Mouse (Mus musculus): ENCODE measurements around the gene Sgca. TPM values are rescaled to one million over a fixed set of nuclear protein-coding genes. Genes with fewer than 3 reads are reported as not detected.

Sgca gene
- polyA plus RNA-seq, 1 experiment from 2014 or later: 0.84 TPM

GRCm38 (mm10) chr11:94936045-94936444 lies 40.1 kb downstream of the Sgca start, which contains the start of gene Col1a1:
Gene Col1a1, plus strand, starts transcription at chr11:94936224.
- H3K27me3 ChIP-seq (ENCODE audit: control insufficient read depth, insufficient read depth, low read length): no peaks in the 10 kb centered on the region; the same call in 1 of the 2 replicates
- peak within 1 kb of the TSS; percentile 38 for H3K9ac ChIP-seq (replicated peaks; ENCODE audit: low read length)
- WGBS: 11% methylated on average over 19 of the region's 19 CpGs
- peaks cover 5% of the 10 kb centered on the region; the same call in 1 of the 2 replicates for H3K4me1 ChIP-seq (ENCODE audit: control insufficient read depth, insufficient read depth, low read length)
- peak within 1 kb of the TSS; percentile 32 for H3K4me3 ChIP-seq (ENCODE audit: low read depth, low read length)
- H3K4me2 ChIP-seq (ENCODE audit: low read depth, low read length): peak within 1 kb of the TSS; percentile 48
- ATAC-seq (replicated peaks; ENCODE audit: insufficient number of reproducible peaks, low FRiP score, low TSS enrichment, low read depth) (no peak), DNase-seq (ENCODE audit: low spot score) (peak; percentile 44)
- H3K27ac ChIP-seq (replicated peaks; ENCODE audit: low read depth, low read length): peak within 1 kb of the TSS; percentile 43
- no peaks in the 10 kb centered on the region for H3K36me3 ChIP-seq (replicated peaks; ENCODE audit: control insufficient read depth, insufficient read depth, low read depth, low read length)
- no peaks in the 10 kb centered on the region for H3K9me3 ChIP-seq (replicated peaks; ENCODE audit: control insufficient read depth, low read length)

- Histone ChIP-seq H3K27me3 (ENCODE audit: control insufficient read depth, insufficient read depth, low read length) (no peaks in the 10 kb centered on the region; the same call in 1 of the 2 replicates), H3K9ac (replicated peaks; ENCODE audit: low read length) (no peak overlapping the region), H3K4me2 (ENCODE audit: low read depth, low read length) (no peak overlapping the region), H3K36me3 (replicated peaks; ENCODE audit: control insufficient read depth, insufficient read depth, low read depth, low read length) (no peaks in the 10 kb centered on the region), H3K9me3 (replicated peaks; ENCODE audit: control insufficient read depth, low read length) (no peaks in the 10 kb centered on the region), H3K27ac (replicated peaks; ENCODE audit: low read depth, low read length) (no peak overlapping the region), H3K4me1 (ENCODE audit: control insufficient read depth, insufficient read depth, low read length) (peaks cover 5% of the 10 kb centered on the region), H3K4me3 (ENCODE audit: low read depth, low read length) (no peak overlapping the region)
- ATAC-seq (replicated peaks; ENCODE audit: insufficient number of reproducible peaks, low FRiP score, low TSS enrichment, low read depth) (no peak), DNase-seq (ENCODE audit: low spot score) (no peak)
- WGBS: 21% methylated on average over 11 of the region's 11 CpGs
Observed at GRCm38 (mm10) chr11:94934526-94934925, 41.6 kb downstream of the Sgca start.

- H3K9me3 ChIP-seq (replicated peaks; ENCODE audit: control insufficient read depth, low read length): no peaks in the 10 kb centered on the region
- H3K4me1 ChIP-seq (ENCODE audit: control insufficient read depth, insufficient read depth, low read length): peaks cover 12% of the 10 kb centered on the region
- H3K4me2 ChIP-seq (ENCODE audit: low read depth, low read length): no peak overlapping the region
- peak; percentile 61 for DNase-seq (ENCODE audit: low spot score)
- peak overlapping the region; percentile 22; the same call in 1 of the 2 replicates for H3K27ac ChIP-seq (replicated peaks; ENCODE audit: low read depth, low read length)
- no peak for ATAC-seq (replicated peaks; ENCODE audit: insufficient number of reproducible peaks, low FRiP score, low TSS enrichment, low read depth)
- H3K9ac ChIP-seq (replicated peaks; ENCODE audit: low read length): no peak overlapping the region; the same call in 1 of the 2 replicates
- no peaks in the 10 kb centered on the region for H3K36me3 ChIP-seq (replicated peaks; ENCODE audit: control insufficient read depth, insufficient read depth, low read depth, low read length)
- H3K4me3 ChIP-seq (ENCODE audit: low read depth, low read length): no peak overlapping the region
- no peaks in the 10 kb centered on the region; the same call in 1 of the 2 replicates for H3K27me3 ChIP-seq (ENCODE audit: control insufficient read depth, insufficient read depth, low read length)
- 10% methylated on average over 8 of the region's 8 CpGs for WGBS
Observed at GRCm38 (mm10) chr11:94933584-94933983, 42.5 kb downstream of the Sgca start.

GRCm38 (mm10) chr11:94930151-94930550 lies 46.0 kb downstream of the Sgca start:
- no peaks in the 10 kb centered on the region for H3K9me3 ChIP-seq (replicated peaks; ENCODE audit: control insufficient read depth, low read length)
- WGBS: 25% methylated on average over 4 of the region's 4 CpGs
- H3K27ac ChIP-seq (replicated peaks; ENCODE audit: low read depth, low read length): peak overlapping the region; percentile 82; the same call in 1 of the 2 replicates
- H3K4me2 ChIP-seq (ENCODE audit: low read depth, low read length): no peak overlapping the region
- DNase-seq (ENCODE audit: low spot score): peak; percentile 33
- no peaks in the 10 kb centered on the region; the same call in 1 of the 2 replicates for H3K27me3 ChIP-seq (ENCODE audit: control insufficient read depth, insufficient read depth, low read length)
- no peak for ATAC-seq (replicated peaks; ENCODE audit: insufficient number of reproducible peaks, low FRiP score, low TSS enrichment, low read depth)
- no peak overlapping the region for H3K9ac ChIP-seq (replicated peaks; ENCODE audit: low read length)
- H3K4me3 ChIP-seq (ENCODE audit: low read depth, low read length): no peak overlapping the region
- H3K36me3 ChIP-seq (replicated peaks; ENCODE audit: control insufficient read depth, insufficient read depth, low read depth, low read length): no peaks in the 10 kb centered on the region
- H3K4me1 ChIP-seq (ENCODE audit: control insufficient read depth, insufficient read depth, low read length): peaks cover 13% of the 10 kb centered on the region

GRCm38 (mm10) chr11:94929599-94929998 lies 46.5 kb downstream of the Sgca start:
- H3K4me3 ChIP-seq (ENCODE audit: low read depth, low read length): no peak overlapping the region
- H3K27ac ChIP-seq (replicated peaks; ENCODE audit: low read depth, low read length): peak overlapping the region; percentile 82
- ATAC-seq (replicated peaks; ENCODE audit: insufficient number of reproducible peaks, low FRiP score, low TSS enrichment, low read depth) (no peak), DNase-seq (ENCODE audit: low spot score) (peak; percentile 53)
- H3K27me3 ChIP-seq (ENCODE audit: control insufficient read depth, insufficient read depth, low read length): no peaks in the 10 kb centered on the region; the same call in 1 of the 2 replicates
- no peaks in the 10 kb centered on the region for H3K9me3 ChIP-seq (replicated peaks; ENCODE audit: control insufficient read depth, low read length)
- no peaks in the 10 kb centered on the region for H3K36me3 ChIP-seq (replicated peaks; ENCODE audit: control insufficient read depth, insufficient read depth, low read depth, low read length)
- H3K4me2 ChIP-seq (ENCODE audit: low read depth, low read length): no peak overlapping the region
- no peak overlapping the region for H3K9ac ChIP-seq (replicated peaks; ENCODE audit: low read length)
- peaks cover 13% of the 10 kb centered on the region for H3K4me1 ChIP-seq (ENCODE audit: control insufficient read depth, insufficient read depth, low read length)
- WGBS: 39% methylated on average over 9 of the region's 9 CpGs

GRCm38 (mm10) chr11:94928820-94929219 lies 47.3 kb downstream of the Sgca start:
- Histone ChIP-seq H3K4me2 (ENCODE audit: low read depth, low read length) (peak overlapping the region; percentile 1; the same call in 1 of the 2 replicates), H3K4me1 (ENCODE audit: control insufficient read depth, insufficient read depth, low read length) (peaks cover 11% of the 10 kb centered on the region), H3K27ac (replicated peaks; ENCODE audit: low read depth, low read length) (peak overlapping the region; percentile 82), H3K27me3 (ENCODE audit: control insufficient read depth, insufficient read depth, low read length) (no peaks in the 10 kb centered on the region; the same call in 1 of the 2 replicates), H3K4me3 (ENCODE audit: low read depth, low read length) (no peak overlapping the region), H3K9ac (replicated peaks; ENCODE audit: low read length) (0 out of 2 replicates have a peak overlapping the region, but pooled peaks have one; percentile 7), H3K36me3 (replicated peaks; ENCODE audit: control insufficient read depth, insufficient read depth, low read depth, low read length) (no peaks in the 10 kb centered on the region), H3K9me3 (replicated peaks; ENCODE audit: control insufficient read depth, low read length) (no peaks in the 10 kb centered on the region)
- ATAC-seq (replicated peaks; ENCODE audit: insufficient number of reproducible peaks, low FRiP score, low TSS enrichment, low read depth): peak; percentile 88
- 1% methylated on average over 13 of the region's 13 CpGs for WGBS
- DNase-seq (ENCODE audit: low spot score): peak; percentile 94

GRCm38 (mm10) chr11:94927771-94928291 lies 48.3 kb downstream of the Sgca start:
- Histone ChIP-seq H3K4me1 (ENCODE audit: control insufficient read depth, insufficient read depth, low read length) (peaks cover 11% of the 10 kb centered on the region), H3K4me2 (ENCODE audit: low read depth, low read length) (no peak overlapping the region), H3K9me3 (replicated peaks; ENCODE audit: control insufficient read depth, low read length) (no peaks in the 10 kb centered on the region), H3K27me3 (ENCODE audit: control insufficient read depth, insufficient read depth, low read length) (no peaks in the 10 kb centered on the region; the same call in 1 of the 2 replicates), H3K4me3 (ENCODE audit: low read depth, low read length) (no peak overlapping the region), H3K36me3 (replicated peaks; ENCODE audit: control insufficient read depth, insufficient read depth, low read depth, low read length) (no peaks in the 10 kb centered on the region), H3K9ac (replicated peaks; ENCODE audit: low read length) (no peak overlapping the region), H3K27ac (replicated peaks; ENCODE audit: low read depth, low read length) (0 out of 2 replicates have a peak overlapping the region, but pooled peaks have one; percentile 29)
- DNase-seq (ENCODE audit: low spot score) (peak; percentile 17), ATAC-seq (replicated peaks; ENCODE audit: insufficient number of reproducible peaks, low FRiP score, low TSS enrichment, low read depth) (no peak)
- WGBS: 17% methylated on average over 5 of the region's 5 CpGs

GRCm38 (mm10) chr11:94926431-94926830 lies 49.7 kb downstream of the Sgca start:
- peaks cover 11% of the 10 kb centered on the region for H3K4me1 ChIP-seq (ENCODE audit: control insufficient read depth, insufficient read depth, low read length)
- H3K4me3 ChIP-seq (ENCODE audit: low read depth, low read length): no peak overlapping the region
- H3K4me2 ChIP-seq (ENCODE audit: low read depth, low read length): no peak overlapping the region
- WGBS: 59% methylated on average over 11 of the region's 11 CpGs
- ATAC-seq (replicated peaks; ENCODE audit: insufficient number of reproducible peaks, low FRiP score, low TSS enrichment, low read depth) (no peak), DNase-seq (ENCODE audit: low spot score) (no peak)
- H3K27ac ChIP-seq (replicated peaks; ENCODE audit: low read depth, low read length): no peak overlapping the region
- no peaks in the 10 kb centered on the region for H3K9me3 ChIP-seq (replicated peaks; ENCODE audit: control insufficient read depth, low read length)
- no peaks in the 10 kb centered on the region for H3K36me3 ChIP-seq (replicated peaks; ENCODE audit: control insufficient read depth, insufficient read depth, low read depth, low read length)
- no peak overlapping the region for H3K9ac ChIP-seq (replicated peaks; ENCODE audit: low read length)
- no peaks in the 10 kb centered on the region for H3K27me3 ChIP-seq (ENCODE audit: control insufficient read depth, insufficient read depth, low read length)
